In the genomic region with DNA sequence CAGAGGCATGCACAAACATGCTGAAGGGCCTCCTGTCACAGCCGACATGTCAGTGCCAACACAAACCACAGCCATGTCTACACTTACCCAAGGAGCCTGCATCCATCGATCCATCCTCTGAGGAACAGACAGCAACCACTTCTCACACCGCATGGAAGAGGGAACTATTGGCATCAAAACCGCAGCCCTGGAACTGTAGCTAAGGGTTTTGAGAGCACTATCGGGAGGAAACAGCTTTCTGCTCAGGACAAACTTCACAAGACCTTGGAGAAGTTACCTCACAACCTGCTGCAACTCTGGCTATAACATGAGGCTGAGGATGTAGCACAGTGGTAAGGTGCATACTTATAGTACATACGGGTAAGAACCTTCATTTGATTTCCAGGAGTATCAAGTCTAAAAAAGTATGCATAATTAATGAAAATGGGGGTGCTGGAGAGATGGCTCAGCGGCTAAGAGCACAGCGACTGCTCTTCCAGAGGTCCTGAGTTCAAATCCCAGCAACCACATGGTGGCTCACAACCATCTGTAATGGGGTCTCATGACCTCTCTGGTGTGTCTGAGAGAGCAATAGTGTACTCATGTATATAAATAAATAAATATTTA, we compare ENCODE assay signal across 29 mouse cellular contexts. TPM values are rescaled to one million over a fixed set of nuclear protein-coding genes. Genes with fewer than 3 reads are reported as not detected.
DNase-seq lines count a peak whose midpoint lies in the region; ATAC-seq and TF ChIP-seq lines count a peak whose summit lies in the region.
"Had no signal": no experiment of that assay in that cellular context is flagged by ENCODE, and none has a peak within 500 bp of the region (broad histone marks: within the 10 kb centered on the region; RNA-seq: fewer than 3 reads in every experiment).

No protein-coding gene starts in this region.

- intact Hi-C loops in left cerebral cortex, postnatal 14 days (cut with DNase I): no loop called here

- no peak for TF ChIP-seq CTCF in bone marrow macrophage, adult 2 months (IDR thresholded peaks at IDR 0.05; ENCODE audit: low read depth, low read length)

- no peak for ATAC-seq in liver, embryonic 16.5 days (ENCODE audit: low read depth)
- ATAC-seq in hindbrain, embryonic 11.5 days (ENCODE audit: low FRiP score): no peak
- ATAC-seq: forebrain, embryonic 16.5 days; intestine, embryonic 16.5 days; midbrain, embryonic 16.5 days; Patski had no signal

- H3K9me3 ChIP-seq in liver, embryonic 16.5 days (replicated peaks; ENCODE audit: control insufficient read depth, low read length): no peaks in the 10 kb centered on the region
- H3K9me3 ChIP-seq in hindbrain, embryonic 11.5 days (ENCODE audit: control insufficient read depth, low read length): no peaks in the 10 kb centered on the region
- H3K9me3 ChIP-seq: forebrain, embryonic 10.5 days; hindbrain, embryonic 13.5 days; limb, embryonic 13.5 days had no signal

- peaks cover 31% of the 10 kb centered on the region for H3K4me1 ChIP-seq in bone marrow macrophage, adult 2 months (ENCODE audit: control insufficient read depth, insufficient read depth, low read length)
- peaks cover 45% of the 10 kb centered on the region for H3K4me1 ChIP-seq in liver, embryonic 16.5 days (ENCODE audit: control insufficient read depth, low read depth, low read length)
- no peaks in the 10 kb centered on the region for H3K4me1 ChIP-seq in hindbrain, embryonic 11.5 days (replicated peaks; ENCODE audit: control insufficient read depth, insufficient read depth, low read length)

- 62% methylated on average over 8 of the region's 8 CpGs for WGBS in liver, embryonic 16.5 days (ENCODE audit: insufficient replicate concordance)
- WGBS in hindbrain, embryonic 11.5 days: 92% methylated on average over 8 of the region's 8 CpGs

- H3K4me2 ChIP-seq in liver, embryonic 16.5 days (ENCODE audit: low read depth, low read length): no peak overlapping the region
- H3K4me2 ChIP-seq in hindbrain, embryonic 11.5 days (replicated peaks; ENCODE audit: low read depth, low read length): no peak overlapping the region
- H3K4me2 ChIP-seq: hindbrain, embryonic 13.5 days; limb, embryonic 13.5 days; midbrain, embryonic 11.5 days had no signal

- no peak overlapping the region for H3K4me3 ChIP-seq in bone marrow macrophage, adult 2 months (ENCODE audit: insufficient read depth, low read length)
- H3K4me3 ChIP-seq in liver, embryonic 16.5 days (ENCODE audit: low read depth, low read length): no peak overlapping the region
- H3K4me3 ChIP-seq in hindbrain, embryonic 11.5 days (ENCODE audit: low read depth, low read length): no peak overlapping the region
- H3K4me3 ChIP-seq: forebrain, embryonic 10.5 days; hindbrain, embryonic 13.5 days; limb, embryonic 13.5 days had no signal

- H3K9ac ChIP-seq in liver, embryonic 16.5 days (ENCODE audit: low read depth, low read length): no peak overlapping the region
- no peak overlapping the region for H3K9ac ChIP-seq in hindbrain, embryonic 11.5 days (ENCODE audit: low read depth, low read length)
- H3K9ac ChIP-seq: hindbrain, embryonic 13.5 days; limb, embryonic 13.5 days had no signal

- TF ChIP-seq POLR2A in bone marrow macrophage, adult 2 months (IDR thresholded peaks at IDR 0.05; ENCODE audit: borderline replicate concordance, low read depth, low read length): no peak

- peak; percentile 29 for DNase-seq in urinary bladder, postnatal 14 days (ENCODE audit: low spot score)
- no peak for DNase-seq in urinary bladder, postnatal 25 days (ENCODE audit: low spot score)
- no peak for DNase-seq in hindbrain, embryonic 11.5 days (ENCODE audit: low spot score)
- DNase-seq in layer of hippocampus, postnatal 25 days (ENCODE audit: extremely low spot score in 1 of 2, low spot score in 1 of 2): no peak
- no peak for DNase-seq in left cerebral cortex, postnatal 14 days (ENCODE audit: low spot score in 2 of 2)
- DNase-seq: adrenal gland, postnatal 14 days; cerebellum, adult 18-20 months; cerebellum, postnatal 14 days; heart, postnatal 14 days; kidney, adult 8-10 months; kidney, postnatal 14 days; layer of hippocampus, adult 9-11 months; lung, adult 2 months; lung, postnatal 10 days; right cerebral cortex, postnatal 25 days; spleen, adult 18-20 months; thymus, adult 18-20 months; thymus, postnatal 25 days had no signal

- 0 out of 2 replicates have a peak overlapping the region, but pooled peaks have one; percentile 15 for H3K27ac ChIP-seq in bone marrow macrophage, adult 2 months (ENCODE audit: insufficient read depth, low read depth, low read length)
- H3K27ac ChIP-seq in liver, embryonic 16.5 days (ENCODE audit: low read length): peak overlapping the region; percentile 64; the same call in 1 of the 2 replicates
- H3K27ac ChIP-seq in hindbrain, embryonic 11.5 days (ENCODE audit: low read depth, low read length): no peak overlapping the region
- H3K27ac ChIP-seq: forebrain, embryonic 10.5 days; hindbrain, embryonic 13.5 days; limb, embryonic 13.5 days had no signal

- no peaks in the 10 kb centered on the region for H3K27me3 ChIP-seq in liver, embryonic 16.5 days (ENCODE audit: control insufficient read depth, insufficient read depth, low read depth, low read length)
- H3K27me3 ChIP-seq in hindbrain, embryonic 11.5 days (ENCODE audit: control insufficient read depth, insufficient read depth, low read length): no peaks in the 10 kb centered on the region
- H3K27me3 ChIP-seq: CH12.LX; hindbrain, embryonic 13.5 days; limb, embryonic 13.5 days; Patski had no signal

- peaks cover 8% of the 10 kb centered on the region for H3K36me3 ChIP-seq in liver, embryonic 16.5 days (ENCODE audit: control insufficient read depth, insufficient read depth)
- peaks cover 7% of the 10 kb centered on the region for H3K36me3 ChIP-seq in hindbrain, embryonic 11.5 days (ENCODE audit: control insufficient read depth, insufficient read depth, low read length)

RNA-seq across cellular contexts. Expression of a gene that starts 5.4 kb away (rescaled TPM):
- 539 and 589 TPM in 2 replicates for polyA plus RNA-seq in bone marrow macrophage, adult 2 months (2012; ENCODE audit: insufficient read depth, insufficient read length, missing spikeins)
- 1,068 and 1,164 TPM in 2 replicates for polyA plus RNA-seq in liver, embryonic 16.5 days (2015; fragmentation: Nextera tagmentation; extraction: Ambion mirVana)
- polyA plus RNA-seq in hindbrain, embryonic 11.5 days (2014; fragmentation: Nextera tagmentation; extraction: Ambion mirVana): 1,169 and 1,193 TPM in 2 replicates
- total RNA-seq in layer of hippocampus, postnatal 25 days (2021): 100 to 1,000 TPM; 461 to 496 TPM
- total RNA-seq in left cerebral cortex, postnatal 14 days (2021): 100 to 1,000 TPM; 629 to 641 TPM

RNA-seq across cellular contexts. Expression of a gene that starts 7.3 kb away (rescaled TPM):
- polyA plus RNA-seq in bone marrow macrophage, adult 2 months (2012; ENCODE audit: insufficient read depth, insufficient read length, missing spikeins): 140 and 155 TPM in 2 replicates
- polyA plus RNA-seq in liver, embryonic 16.5 days (2015; fragmentation: Nextera tagmentation; extraction: Ambion mirVana): 77.7 and 83.4 TPM in 2 replicates
- 194 and 212 TPM in 2 replicates for polyA plus RNA-seq in hindbrain, embryonic 11.5 days (2014; fragmentation: Nextera tagmentation; extraction: Ambion mirVana)
- 10 to 100 TPM; 84.5 to 88.5 TPM for total RNA-seq in layer of hippocampus, postnatal 25 days (2021)
- 10 to 100 TPM; 76.0 to 79.0 TPM for total RNA-seq in left cerebral cortex, postnatal 14 days (2021)

RNA-seq across cellular contexts. Expression of a gene that starts 17.7 kb away (rescaled TPM):
- 12.8 and 13.8 TPM in 2 replicates for polyA plus RNA-seq in bone marrow macrophage, adult 2 months (2012; ENCODE audit: insufficient read depth, insufficient read length, missing spikeins)
- 7.9 and 8.1 TPM in 2 replicates for polyA plus RNA-seq in liver, embryonic 16.5 days (2015; fragmentation: Nextera tagmentation; extraction: Ambion mirVana)
- 5.8 and 7.4 TPM in 2 replicates for polyA plus RNA-seq in hindbrain, embryonic 11.5 days (2014; fragmentation: Nextera tagmentation; extraction: Ambion mirVana)
- total RNA-seq in layer of hippocampus, postnatal 25 days (2021): 10 to 100 TPM; 13.2 to 13.3 TPM
- 10 to 100 TPM; 10.8 to 12.2 TPM for total RNA-seq in left cerebral cortex, postnatal 14 days (2021)

RNA-seq across cellular contexts. Expression of a gene that starts 35.8 kb away (rescaled TPM):
- 81.4 and 91.0 TPM in 2 replicates for polyA plus RNA-seq in bone marrow macrophage, adult 2 months (2012; ENCODE audit: insufficient read depth, insufficient read length, missing spikeins)
- 0.91 and 1.2 TPM in 2 replicates for polyA plus RNA-seq in liver, embryonic 16.5 days (2015; fragmentation: Nextera tagmentation; extraction: Ambion mirVana)
- 0.37 and 0.43 TPM in 2 replicates for polyA plus RNA-seq in hindbrain, embryonic 11.5 days (2014; fragmentation: Nextera tagmentation; extraction: Ambion mirVana)
- total RNA-seq in layer of hippocampus, postnatal 25 days (2021): 1 to 10 TPM; 1.4 to 1.9 TPM
- total RNA-seq in left cerebral cortex, postnatal 14 days (2021): 1 to 10 TPM; 1.4 to 1.6 TPM
- polyA plus RNA-seq: Patski had no signal
